Mouse (Mus musculus) liver, adult 2 months (tissue): ENCODE measurements around the gene Ppp1r1b. TPM values are rescaled to one million over a fixed set of nuclear protein-coding genes. Genes with fewer than 3 reads are reported as not detected.
A peak's percentile ranks its signal among the peaks of the same experiment; 100 is the strongest.

ENCODE experiments used
- DNase-seq: peaks from one replicate; pipeline ENCODE4 v3.0.0-alpha.2; 2011; ENCODE audit warnings: low read depth, low spot score; ENCODE audit errors: extremely low read depth
- H3K27ac ChIP-seq: fragments of 200-500 bp; replicated peaks from 2 replicates; pipeline ENCODE4 v1.5.1; 2012; ENCODE audit warnings: low read depth, mild to moderate bottlenecking, control low read depth, inconsistent platforms, low read length; ENCODE audit not compliant: insufficient read depth
- H3K27me3 ChIP-seq: fragments of 200-500 bp; 2 replicates; pipeline ENCODE4 v1.6.1; 2012; ENCODE audit warnings: mild to moderate bottlenecking, moderate library complexity, low read length, inconsistent platforms; ENCODE audit not compliant: control insufficient read depth, insufficient read depth
- H3K36me3 ChIP-seq: fragments of 200-500 bp; 2 replicates; pipeline ENCODE4 v1.6.1; 2012; ENCODE audit warnings: low read length, inconsistent platforms; ENCODE audit not compliant: control insufficient read depth, insufficient read depth
- H3K4me1 ChIP-seq: fragments of 200-500 bp; 2 replicates; pipeline ENCODE4 v1.6.1; 2011; ENCODE audit warnings: low read length; ENCODE audit not compliant: control insufficient read depth, insufficient read depth
- H3K4me3 ChIP-seq: fragments of 200-500 bp; 2 replicates; pipeline ENCODE4 v1.5.1; 2011; ENCODE audit warnings: low read depth, mild to moderate bottlenecking, control low read depth, low read length, moderate library complexity; ENCODE audit not compliant: insufficient read depth
- H3K79me2 ChIP-seq: fragments of 200-500 bp; 2 replicates; pipeline ENCODE4 v1.6.1; 2012; ENCODE audit warnings: inconsistent platforms, mild to moderate bottlenecking, low read length, moderate library complexity; ENCODE audit not compliant: control insufficient read depth, insufficient read depth
- H3K9ac ChIP-seq: fragments of 200-500 bp; 2 replicates; pipeline ENCODE4 v1.6.1; 2012; ENCODE audit warnings: low read depth, mild to moderate bottlenecking, control low read depth, inconsistent platforms, low read length
- CTCF ChIP-seq: fragments of 200-500 bp; IDR thresholded peaks from 2 replicates; pipeline ENCODE4 v1.5.1; 2011; ENCODE audit warnings: low read depth, low read length, control low read depth
- POLR2A ChIP-seq: fragments of 200-500 bp; IDR thresholded peaks from 2 replicates; pipeline ENCODE4 v1.6.1; 2011; ENCODE audit warnings: low read length, control low read depth; ENCODE audit not compliant: insufficient read depth; ENCODE audit errors: extremely low read depth
- WGBS: fragments of 180-500 bp; shearing (Covaris S2); methylation state at CpG from one replicate; pipeline ENCODE4 v1.1.7; 2018; 5-methylcytosine and 5-hydroxymethylcytosine counted together
- polyA plus RNA-seq: library from polyadenylated mRNA; depleted of rRNA; stranded (reverse); fragments of >200 nt; gene quantifications from 2 replicates; pipeline ENCODE4 v1.2.3, GENCODE M21; 2012
- total RNA-seq: library from RNA; depleted of rRNA; stranded (reverse); fragments of >200 nt; gene quantifications from 2 replicates; pipeline ENCODE4 v1.2.3, GENCODE M21; 2014

Ppp1r1b gene
- total and polyA plus RNA-seq, 2 experiments: 0.55 to 4.3 TPM

DNA sequence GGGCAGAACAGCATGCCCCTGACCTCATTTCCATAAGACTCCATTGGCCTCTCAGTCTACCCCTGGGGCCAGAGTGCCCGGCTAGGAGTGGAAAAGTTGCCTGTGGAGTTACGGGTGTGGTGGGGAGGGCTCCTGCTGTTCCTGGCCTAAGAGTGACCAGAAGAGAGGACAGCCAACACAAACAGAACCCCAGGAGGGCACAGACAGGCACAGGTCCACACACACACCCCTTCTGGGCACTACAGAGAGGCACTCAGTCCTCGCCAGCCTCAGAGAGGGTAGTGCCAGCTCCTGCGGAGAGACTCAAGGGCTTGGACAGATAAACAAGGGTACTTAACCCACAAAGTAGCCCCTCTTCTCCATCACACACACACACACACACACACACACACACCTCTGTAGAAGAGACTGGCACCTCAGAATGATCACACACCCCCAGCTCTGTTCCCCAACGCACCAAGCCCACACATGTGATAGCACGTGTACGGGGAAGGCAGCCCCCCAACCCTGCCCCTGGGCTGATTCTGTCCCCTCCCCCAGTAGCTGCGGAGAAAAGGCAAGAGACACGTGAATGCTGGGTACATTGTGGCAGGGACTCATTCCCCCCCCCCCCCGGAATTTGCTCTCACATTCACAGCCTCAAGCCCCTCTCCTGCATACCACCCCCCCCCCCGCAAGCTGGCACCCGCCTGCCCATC is 670 bp upstream of the Ppp1r1b start:
- DNase-seq: peak; percentile 21
- Histone ChIP-seq H3K36me3 (no peaks in the 10 kb centered on the region), H3K27me3 (peaks cover 23% of the 10 kb centered on the region), H3K27ac (no peak overlapping the region), H3K9ac (no peak overlapping the region), H3K4me3 (no peak overlapping the region), H3K79me2 (no peaks in the 10 kb centered on the region), H3K4me1 (no peaks in the 10 kb centered on the region; the same call in 1 of the 2 replicates)
- TF ChIP-seq CTCF (no peak), POLR2A (no peak)
- WGBS: 7% methylated on average over 11 of the region's 12 CpGs

DNA sequence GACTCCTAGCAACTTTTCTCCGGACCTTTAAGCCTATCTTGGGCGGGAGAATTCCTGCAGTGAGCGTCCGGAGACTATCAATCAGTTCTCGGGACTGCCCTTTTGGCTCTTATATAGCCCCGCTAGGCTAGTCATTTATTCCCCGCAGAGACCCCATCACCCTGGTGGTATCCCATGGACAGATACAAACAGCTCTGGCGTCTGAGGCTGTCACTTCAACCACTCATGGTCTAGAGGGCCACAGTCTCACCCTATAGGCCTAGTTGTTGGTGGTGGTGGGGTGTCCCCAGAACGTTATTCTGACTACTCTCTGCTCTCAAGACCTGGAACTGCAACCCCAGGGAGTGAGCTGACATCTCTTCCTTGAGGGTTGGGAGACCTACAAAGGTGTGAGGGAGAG is 1.1 kb downstream of the Ppp1r1b start:
- H3K4me1 ChIP-seq: no peaks in the 10 kb centered on the region; the same call in 1 of the 2 replicates
- TF ChIP-seq POLR2A (no peak), CTCF (no peak)
- 45% methylated on average over 9 of the region's 9 CpGs for WGBS

DNA sequence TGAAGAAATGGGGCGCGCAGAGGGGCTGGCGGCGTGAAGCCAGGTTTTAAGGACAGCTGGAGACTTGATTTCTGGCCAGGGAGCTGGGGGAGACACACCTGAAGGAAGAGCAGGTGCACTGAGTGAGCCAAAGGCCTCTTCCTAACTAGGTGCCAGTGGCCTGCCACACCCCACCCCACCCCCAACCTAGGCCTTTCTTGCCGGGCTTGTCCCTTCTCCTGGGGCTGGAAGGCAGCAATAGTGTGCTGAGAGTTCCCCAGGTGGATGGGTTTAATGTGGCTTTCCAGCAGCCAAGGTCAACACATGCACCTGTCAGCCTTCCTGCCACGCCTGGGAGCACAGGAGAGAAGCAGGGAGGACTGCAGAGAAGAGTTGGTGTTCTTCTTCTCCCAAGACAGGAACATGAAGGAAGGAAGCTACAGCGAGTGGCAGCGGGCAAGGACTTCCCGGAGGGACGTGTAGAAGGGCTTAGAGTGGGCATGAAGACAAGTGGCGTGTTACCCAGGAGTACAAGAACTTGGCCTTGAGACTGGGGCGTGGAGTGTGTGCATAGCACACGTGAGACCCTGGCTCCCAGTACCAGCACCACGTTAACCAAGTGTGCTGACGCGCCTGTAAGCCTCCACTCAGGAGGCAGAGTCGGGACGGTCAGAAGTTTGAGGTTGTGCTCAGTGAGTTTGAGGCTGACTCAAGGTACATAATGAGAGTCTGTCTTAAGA is 4.2 kb downstream of the Ppp1r1b start:
- no peaks in the 10 kb centered on the region for H3K36me3 ChIP-seq
- peaks cover 16% of the 10 kb centered on the region for H3K27me3 ChIP-seq
- no peaks in the 10 kb centered on the region for H3K79me2 ChIP-seq
- H3K4me3 ChIP-seq: no peak overlapping the region
- no peak for TF ChIP-seq CTCF
- TF ChIP-seq POLR2A: no peak
- H3K4me1 ChIP-seq: peaks cover 14% of the 10 kb centered on the region
- no peak overlapping the region for H3K27ac ChIP-seq
- 77% methylated on average over 18 of the region's 18 CpGs for WGBS
- H3K9ac ChIP-seq: no peak overlapping the region
- DNase-seq: no peak

More for the DNA sequence above, 1.1 kb downstream of the Ppp1r1b start:
- H3K36me3 ChIP-seq: no peaks in the 10 kb centered on the region
- no peak overlapping the region for H3K9ac ChIP-seq
- DNase-seq: no peak
- H3K27ac ChIP-seq: no peak overlapping the region
- peaks cover 23% of the 10 kb centered on the region for H3K27me3 ChIP-seq
- H3K4me3 ChIP-seq: no peak overlapping the region
- H3K79me2 ChIP-seq: no peaks in the 10 kb centered on the region

DNA sequence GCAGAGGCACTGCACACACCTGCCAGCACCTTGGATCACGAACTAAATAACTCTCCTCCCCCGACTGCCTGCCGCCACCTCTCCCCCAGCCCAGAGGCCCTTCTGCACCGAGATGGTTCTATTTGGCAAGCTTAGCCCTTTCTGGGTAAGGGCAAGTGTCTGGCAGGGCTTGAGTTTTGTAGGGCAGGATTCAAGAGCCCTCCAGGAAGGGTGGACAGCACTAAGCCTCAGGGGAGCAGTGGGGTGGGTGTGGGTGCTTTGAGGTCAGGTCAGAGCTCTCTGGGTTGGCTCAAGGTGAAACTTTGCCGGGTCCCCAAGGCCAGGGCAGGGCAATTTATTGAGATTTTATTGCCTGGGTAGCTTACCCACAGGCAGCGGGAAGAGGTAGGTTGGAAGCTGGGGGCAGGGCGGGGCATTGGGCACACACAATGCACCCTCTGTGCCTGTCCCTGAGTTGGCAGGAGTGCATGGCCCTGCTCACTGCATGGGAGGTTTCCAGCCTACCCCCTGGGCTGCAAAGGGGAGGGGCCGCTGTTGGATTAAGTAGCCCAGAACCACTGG is 5.5 kb downstream of the Ppp1r1b start:
- Histone ChIP-seq H3K9ac (no peak overlapping the region), H3K4me1 (peaks cover 18% of the 10 kb centered on the region), H3K4me3 (no peak overlapping the region), H3K79me2 (peaks cover 5% of the 10 kb centered on the region; the same call in 1 of the 2 replicates), H3K27me3 (peaks cover 4% of the 10 kb centered on the region), H3K36me3 (no peaks in the 10 kb centered on the region), H3K27ac (no peak overlapping the region)
- DNase-seq: no peak
- TF ChIP-seq POLR2A: no peak
- TF ChIP-seq CTCF: no peak
- 59% methylated on average over 8 of the region's 8 CpGs for WGBS

DNA sequence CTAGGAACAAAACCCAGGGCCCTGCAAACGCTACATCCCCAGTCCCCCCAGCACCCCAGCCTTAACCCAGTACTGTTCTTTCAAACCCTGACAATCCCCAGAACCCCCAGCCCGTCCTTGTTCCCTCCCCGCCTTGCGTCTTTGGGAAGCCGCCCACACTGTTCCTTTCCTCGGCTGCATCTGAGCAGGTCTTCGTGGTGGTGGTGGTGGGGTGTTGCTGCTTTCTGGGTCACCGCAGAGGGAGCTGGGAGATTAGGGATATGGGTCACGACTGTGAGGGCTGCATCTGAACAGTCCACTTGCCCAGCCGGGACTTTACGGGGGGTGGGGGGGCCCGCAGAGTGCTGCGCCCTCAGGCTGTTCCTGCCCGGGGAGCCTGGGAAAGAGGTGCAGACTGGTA is 6.2 kb downstream of the Ppp1r1b start:
- no peak for DNase-seq
- no peak overlapping the region for H3K9ac ChIP-seq
- WGBS: 87% methylated on average over 14 of the region's 14 CpGs
- H3K4me1 ChIP-seq: peaks cover 23% of the 10 kb centered on the region
- no peak overlapping the region for H3K4me3 ChIP-seq
- no peaks in the 10 kb centered on the region for H3K27me3 ChIP-seq
- peaks cover 12% of the 10 kb centered on the region; the same call in 1 of the 2 replicates for H3K79me2 ChIP-seq
- no peaks in the 10 kb centered on the region for H3K36me3 ChIP-seq
- no peak overlapping the region for H3K27ac ChIP-seq
- TF ChIP-seq CTCF (no peak), POLR2A (no peak)
